Mouse (Mus musculus) MEL (cell line): ENCODE data around the gene Katnb1.

ENCODE experiments used
- CTCF ChIP-seq, 3 experiments: IDR thresholded peaks in 2 of 3; conservative IDR thresholded peaks in 1 of 3; 2 replicates each; pipeline ENCODE4 v1.5.1; 2011 to 2012; ENCODE audit warnings: low read length in 3 of 3, low read depth in 2 of 3, mild to moderate bottlenecking in 2 of 3, improper control_type of control experiment in 1 of 3, inconsistent platforms in 1 of 3, mixed read lengths in 1 of 3, moderate library complexity in 1 of 3; ENCODE audit not compliant: control insufficient read depth in 1 of 3, insufficient read depth in 1 of 3, poor library complexity in 1 of 3, severe bottlenecking in 1 of 3
- E2F4 ChIP-seq: IDR thresholded peaks from 2 replicates; pipeline ENCODE4 v1.6.1; 2011; ENCODE audit warnings: low read depth, low read length, improper control_type of control experiment, borderline replicate concordance
- EP300 ChIP-seq, 2 experiments: IDR thresholded peaks; 2 replicates each; pipeline ENCODE4 v1.6.1; 2011; ENCODE audit warnings: improper control_type of control experiment in 2 of 2, low read length in 2 of 2, low read depth in 1 of 2, mild to moderate bottlenecking in 1 of 2
- ETS1 ChIP-seq: IDR thresholded peaks from 2 replicates; pipeline ENCODE4 v1.6.1; 2012; ENCODE audit warnings: low read depth, mild to moderate bottlenecking, inconsistent platforms, low read length, improper control_type of control experiment, moderate library complexity
- GATA1 ChIP-seq: IDR thresholded peaks from 2 replicates; pipeline ENCODE4 v1.6.1; 2011; ENCODE audit warnings: low read depth, low read length, improper control_type of control experiment
- KAT2A ChIP-seq: conservative IDR thresholded peaks from 2 replicates; pipeline ENCODE4 v1.6.1; 2012; ENCODE audit warnings: low read depth, low read length, improper control_type of control experiment, inconsistent platforms
- MAX ChIP-seq: IDR thresholded peaks from 2 replicates; pipeline ENCODE4 v1.6.1; 2011; ENCODE audit warnings: low read length, improper control_type of control experiment
- POLR2A ChIP-seq, 2 experiments: IDR thresholded peaks; 2 replicates each; pipeline ENCODE4 v1.6.1; 2011 to 2012; ENCODE audit warnings: low read length in 2 of 2, mild to moderate bottlenecking in 2 of 2, control low read depth in 1 of 2, improper control_type of control experiment in 1 of 2, low read depth in 1 of 2, moderate library complexity in 1 of 2; ENCODE audit not compliant: control insufficient read depth in 1 of 2, insufficient read depth in 1 of 2, poor library complexity in 1 of 2
- USF2 ChIP-seq, 2 experiments: IDR thresholded peaks; 2 replicates each; pipeline ENCODE4 v1.6.1; 2011 to 2012; ENCODE audit warnings: improper control_type of control experiment in 2 of 2, low read length in 2 of 2, borderline replicate concordance in 1 of 2, inconsistent platforms in 1 of 2, low read depth in 1 of 2, mild to moderate bottlenecking in 1 of 2; ENCODE audit not compliant: insufficient read depth in 1 of 2
- ZMIZ1 ChIP-seq: IDR thresholded peaks from 2 replicates; pipeline ENCODE4 v1.6.1; 2012; ENCODE audit warnings: low read depth, mild to moderate bottlenecking, inconsistent platforms, low read length, improper control_type of control experiment, moderate library complexity

DNA sequence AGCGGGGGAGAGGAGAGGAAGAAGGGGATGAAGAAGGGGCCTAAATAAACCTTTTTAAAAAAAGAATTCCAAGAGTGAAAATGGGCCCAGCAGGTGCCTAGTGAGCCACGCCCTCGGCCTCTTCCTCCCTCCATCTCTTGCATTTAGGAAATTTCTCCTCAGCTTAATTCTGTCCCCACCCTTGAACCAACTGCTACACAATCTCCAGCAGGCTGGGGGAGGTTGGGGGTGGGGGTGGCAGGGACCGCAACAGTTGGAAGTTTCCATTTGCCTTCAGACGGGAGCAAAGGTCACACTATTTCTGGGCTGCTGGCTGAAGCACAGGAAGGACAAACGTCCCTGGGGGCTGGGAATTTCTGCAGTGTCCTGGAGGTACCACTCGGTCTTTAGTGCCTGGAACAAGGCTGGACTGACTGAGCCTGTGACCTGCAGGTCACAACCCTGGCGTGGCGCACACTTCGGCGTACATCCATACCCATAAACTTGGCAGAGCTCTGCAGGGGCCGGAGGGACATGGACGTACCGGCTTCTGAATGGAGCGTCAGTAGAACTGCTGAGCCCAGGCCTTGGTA is 50.1 kb downstream of the Katnb1 start:
- no peak for TF ChIP-seq EP300 (IDR thresholded peaks at IDR 0.05; ENCODE audit: low read depth in 1 of 2, low read length in 2 of 2)
- no peak for TF ChIP-seq ETS1
- no peak for TF ChIP-seq MAX
- no peak for TF ChIP-seq CTCF (IDR thresholded peaks at IDR 0.05 in 2 of 3, conservative IDR thresholded peaks at IDR 0.05 in 1 of 3; ENCODE audit: control insufficient read depth in 1 of 3, insufficient read depth in 1 of 3, low read depth in 2 of 3, low read length in 3 of 3, poor library complexity in 1 of 3, severe bottlenecking in 1 of 3)
- no peak for TF ChIP-seq POLR2A (IDR thresholded peaks at IDR 0.05; ENCODE audit: control insufficient read depth in 1 of 2, insufficient read depth in 1 of 2, low read depth in 1 of 2, low read length in 2 of 2, poor library complexity in 1 of 2)
- no peak for TF ChIP-seq USF2 (IDR thresholded peaks at IDR 0.05; ENCODE audit: borderline replicate concordance in 1 of 2, insufficient read depth in 1 of 2, low read depth in 1 of 2, low read length in 2 of 2)
- no peak for TF ChIP-seq ZMIZ1
- TF ChIP-seq KAT2A: no peak
- TF ChIP-seq GATA1: no peak
- TF ChIP-seq E2F4: no peak
